Mouse (Mus musculus): ENCODE results near the gene Tmem182. TPM values are rescaled to one million over a fixed set of nuclear protein-coding genes. Genes with fewer than 3 reads are reported as not detected.

Gene Tmem182
- polyA plus RNA-seq, 1 experiment from 2014 or later: 17.2 TPM

GRCm38 (mm10) chr1:40830712-40831507, 25.5 kb downstream of the Tmem182 start:
- Histone ChIP-seq H3K4me1 (ENCODE audit: control insufficient read depth, insufficient read depth, low read length) (no peaks in the 10 kb centered on the region), H3K36me3 (ENCODE audit: control insufficient read depth, insufficient read depth, low read length) (no peaks in the 10 kb centered on the region), H3K4me2 (ENCODE audit: low read depth, low read length) (no peak overlapping the region), H3K9ac (ENCODE audit: low read depth, low read length) (no peak overlapping the region), H3K27ac (replicated peaks; ENCODE audit: low read depth, low read length) (no peak overlapping the region), H3K27me3 (replicated peaks; ENCODE audit: control insufficient read depth, insufficient read depth, low read length) (no peaks in the 10 kb centered on the region), H3K9me3 (ENCODE audit: control insufficient read depth, low read length) (no peaks in the 10 kb centered on the region), H3K4me3 (ENCODE audit: low read depth, low read length) (no peak overlapping the region)
- DNase-seq (ENCODE audit: low spot score): no peak
- WGBS: 83% methylated on average over 4 of the region's 4 CpGs
- ATAC-seq (ENCODE audit: low read depth): no peak

GRCm38 (mm10) chr1:40835468-40835867, 30.1 kb downstream of the Tmem182 start:
- no peaks in the 10 kb centered on the region for H3K9me3 ChIP-seq (ENCODE audit: control insufficient read depth, low read length)
- H3K4me2 ChIP-seq (ENCODE audit: low read depth, low read length): no peak overlapping the region
- no peaks in the 10 kb centered on the region for H3K36me3 ChIP-seq (ENCODE audit: control insufficient read depth, insufficient read depth, low read length)
- no peaks in the 10 kb centered on the region for H3K27me3 ChIP-seq (replicated peaks; ENCODE audit: control insufficient read depth, insufficient read depth, low read length)
- ATAC-seq (ENCODE audit: low read depth): no peak
- H3K4me1 ChIP-seq (ENCODE audit: control insufficient read depth, insufficient read depth, low read length): no peaks in the 10 kb centered on the region
- no peak overlapping the region for H3K9ac ChIP-seq (ENCODE audit: low read depth, low read length)
- H3K27ac ChIP-seq (replicated peaks; ENCODE audit: low read depth, low read length): no peak overlapping the region
- WGBS: 81% methylated on average over 4 of the region's 4 CpGs
- DNase-seq (ENCODE audit: low spot score): no peak
- H3K4me3 ChIP-seq (ENCODE audit: low read depth, low read length): no peak overlapping the region

- 78% methylated on average over 8 of the region's 8 CpGs for WGBS
- no peak for ATAC-seq (ENCODE audit: low read depth)
- no peaks in the 10 kb centered on the region for H3K9me3 ChIP-seq (ENCODE audit: control insufficient read depth, low read length)
- no peak overlapping the region for H3K4me3 ChIP-seq (ENCODE audit: low read depth, low read length)
- no peak for DNase-seq (ENCODE audit: low spot score)
- H3K36me3 ChIP-seq (ENCODE audit: control insufficient read depth, insufficient read depth, low read length): no peaks in the 10 kb centered on the region
- no peaks in the 10 kb centered on the region for H3K4me1 ChIP-seq (ENCODE audit: control insufficient read depth, insufficient read depth, low read length)
- no peak overlapping the region for H3K9ac ChIP-seq (ENCODE audit: low read depth, low read length)
- H3K27me3 ChIP-seq (replicated peaks; ENCODE audit: control insufficient read depth, insufficient read depth, low read length): no peaks in the 10 kb centered on the region
- no peak overlapping the region for H3K27ac ChIP-seq (replicated peaks; ENCODE audit: low read depth, low read length)
- no peak overlapping the region for H3K4me2 ChIP-seq (ENCODE audit: low read depth, low read length)
Observed at GRCm38 (mm10) chr1:40840605-40841004, 35.2 kb downstream of the Tmem182 start.

- Histone ChIP-seq H3K27me3 (replicated peaks; ENCODE audit: control insufficient read depth, insufficient read depth, low read length) (no peaks in the 10 kb centered on the region), H3K4me3 (ENCODE audit: low read depth, low read length) (no peak overlapping the region), H3K9ac (ENCODE audit: low read depth, low read length) (no peak overlapping the region), H3K4me1 (ENCODE audit: control insufficient read depth, insufficient read depth, low read length) (no peaks in the 10 kb centered on the region), H3K9me3 (ENCODE audit: control insufficient read depth, low read length) (no peaks in the 10 kb centered on the region), H3K27ac (replicated peaks; ENCODE audit: low read depth, low read length) (no peak overlapping the region), H3K36me3 (ENCODE audit: control insufficient read depth, insufficient read depth, low read length) (no peaks in the 10 kb centered on the region), H3K4me2 (ENCODE audit: low read depth, low read length) (no peak overlapping the region)
- 71% methylated on average over 5 of the region's 5 CpGs for WGBS
- ATAC-seq (ENCODE audit: low read depth) (no peak; the same call in 1 of the 2 replicates), DNase-seq (ENCODE audit: low spot score) (no peak)
Observed at GRCm38 (mm10) chr1:40841032-40841761, 35.8 kb downstream of the Tmem182 start.

- H3K4me3 ChIP-seq (ENCODE audit: low read depth, low read length): no peak overlapping the region
- no peak overlapping the region for H3K4me2 ChIP-seq (ENCODE audit: low read depth, low read length)
- H3K27me3 ChIP-seq (replicated peaks; ENCODE audit: control insufficient read depth, insufficient read depth, low read length): no peaks in the 10 kb centered on the region
- no peak overlapping the region for H3K9ac ChIP-seq (ENCODE audit: low read depth, low read length)
- 0 out of 2 replicates have a peak, but pooled peaks have one; percentile 47 for ATAC-seq (ENCODE audit: low read depth)
- DNase-seq (ENCODE audit: low spot score): peak; percentile 48
- H3K9me3 ChIP-seq (ENCODE audit: control insufficient read depth, low read length): no peaks in the 10 kb centered on the region
- no peaks in the 10 kb centered on the region for H3K4me1 ChIP-seq (ENCODE audit: control insufficient read depth, insufficient read depth, low read length)
- H3K27ac ChIP-seq (replicated peaks; ENCODE audit: low read depth, low read length): no peak overlapping the region
- H3K36me3 ChIP-seq (ENCODE audit: control insufficient read depth, insufficient read depth, low read length): no peaks in the 10 kb centered on the region
Observed at GRCm38 (mm10) chr1:40844616-40845015, 39.2 kb downstream of the Tmem182 start.

- no peak for ATAC-seq (ENCODE audit: low read depth)
- no peak for DNase-seq (ENCODE audit: low spot score)
Observed at GRCm38 (mm10) chr1:40847196-40847938, 42.0 kb downstream of the Tmem182 start.

GRCm38 (mm10) chr1:40851286-40851685, 45.9 kb downstream of the Tmem182 start:
- Histone ChIP-seq H3K27me3 (replicated peaks; ENCODE audit: control insufficient read depth, insufficient read depth, low read length) (no peaks in the 10 kb centered on the region), H3K9ac (ENCODE audit: low read depth, low read length) (no peak overlapping the region), H3K27ac (replicated peaks; ENCODE audit: low read depth, low read length) (no peak overlapping the region), H3K36me3 (ENCODE audit: control insufficient read depth, insufficient read depth, low read length) (no peaks in the 10 kb centered on the region), H3K4me1 (ENCODE audit: control insufficient read depth, insufficient read depth, low read length) (no peaks in the 10 kb centered on the region), H3K4me2 (ENCODE audit: low read depth, low read length) (no peak overlapping the region), H3K9me3 (ENCODE audit: control insufficient read depth, low read length) (no peaks in the 10 kb centered on the region), H3K4me3 (ENCODE audit: low read depth, low read length) (no peak overlapping the region)
- DNase-seq (ENCODE audit: low spot score) (no peak), ATAC-seq (ENCODE audit: low read depth) (no peak)

More at GRCm38 (mm10) chr1:40847196-40847938, 42.0 kb downstream of the Tmem182 start:
- Histone ChIP-seq H3K4me1 (ENCODE audit: control insufficient read depth, insufficient read depth, low read length) (no peaks in the 10 kb centered on the region), H3K9ac (ENCODE audit: low read depth, low read length) (no peak overlapping the region), H3K27ac (replicated peaks; ENCODE audit: low read depth, low read length) (no peak overlapping the region), H3K36me3 (ENCODE audit: control insufficient read depth, insufficient read depth, low read length) (no peaks in the 10 kb centered on the region), H3K4me3 (ENCODE audit: low read depth, low read length) (no peak overlapping the region), H3K27me3 (replicated peaks; ENCODE audit: control insufficient read depth, insufficient read depth, low read length) (no peaks in the 10 kb centered on the region), H3K9me3 (ENCODE audit: control insufficient read depth, low read length) (no peaks in the 10 kb centered on the region), H3K4me2 (ENCODE audit: low read depth, low read length) (no peak overlapping the region)
- WGBS: 43% methylated on average over 2 of the region's 2 CpGs

GRCm38 (mm10) chr1:40855268-40855667, 49.9 kb downstream of the Tmem182 start:
- 85% methylated on average over 1 of the region's 1 CpGs for WGBS
- H3K4me2 ChIP-seq (ENCODE audit: low read depth, low read length): no peak overlapping the region
- ATAC-seq (ENCODE audit: low read depth): no peak
- no peak overlapping the region for H3K4me3 ChIP-seq (ENCODE audit: low read depth, low read length)
- H3K9me3 ChIP-seq (ENCODE audit: control insufficient read depth, low read length): no peaks in the 10 kb centered on the region
- no peak overlapping the region for H3K9ac ChIP-seq (ENCODE audit: low read depth, low read length)
- no peak overlapping the region for H3K27ac ChIP-seq (replicated peaks; ENCODE audit: low read depth, low read length)
- DNase-seq (ENCODE audit: low spot score): no peak
- no peaks in the 10 kb centered on the region for H3K27me3 ChIP-seq (replicated peaks; ENCODE audit: control insufficient read depth, insufficient read depth, low read length)
- no peaks in the 10 kb centered on the region for H3K4me1 ChIP-seq (ENCODE audit: control insufficient read depth, insufficient read depth, low read length)
- H3K36me3 ChIP-seq (ENCODE audit: control insufficient read depth, insufficient read depth, low read length): no peaks in the 10 kb centered on the region
